Mouse (Mus musculus) megakaryocyte progenitor cell, adult 5-6 weeks (primary cell): ENCODE results near the gene Sox6. TPM values are rescaled to one million over a fixed set of nuclear protein-coding genes. Genes with fewer than 3 reads are reported as not detected.

ENCODE experiments used
- ATAC-seq: replicated peaks from 2 replicates; pipeline ENCODE4 v1.8.0; 2016; ENCODE audit warnings: mild to moderate bottlenecking, moderate TSS enrichment, inconsistent platforms; ENCODE audit not compliant: poor library complexity
- total RNA-seq, 2 experiments: library from RNA; stranded (forward) in 1 of 2; stranded (reverse) in 1 of 2; fragments of 157-497, 149-512 nt in 1 of 2; fragments of 200-1000 nt in 1 of 2; gene quantifications; 2 replicates each; pipeline versions ENCODE4 v1.2.3 to v1.2.4; 2015 to 2017

Sox6 gene
- total RNA-seq, 2 experiments from 2014 or later: 1.8 TPM

DNA sequence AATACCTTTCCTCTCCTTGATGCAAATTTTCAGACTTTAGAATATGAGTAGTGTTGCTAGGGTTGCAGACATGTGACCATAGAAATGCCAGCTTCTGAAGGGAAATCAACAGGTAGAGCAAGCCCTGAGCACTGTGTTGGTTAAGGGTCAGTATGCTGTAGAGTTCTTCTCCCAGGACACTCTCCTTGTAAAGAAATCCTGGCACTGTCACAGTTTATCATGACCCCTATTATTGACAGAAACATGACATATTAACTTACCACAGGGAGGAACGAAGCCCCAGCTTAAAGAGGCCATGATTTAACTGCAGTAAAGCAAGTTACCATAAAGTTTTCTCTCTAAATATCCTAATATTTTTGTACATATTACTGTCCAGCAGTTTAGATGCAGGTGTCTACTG is 462.2 kb downstream of the Sox6 start:
- ATAC-seq: no peak

- ATAC-seq: no peak
Observed at GRCm38 (mm10) chr7:115574834-115575233, 463.8 kb downstream of the Sox6 start.

DNA sequence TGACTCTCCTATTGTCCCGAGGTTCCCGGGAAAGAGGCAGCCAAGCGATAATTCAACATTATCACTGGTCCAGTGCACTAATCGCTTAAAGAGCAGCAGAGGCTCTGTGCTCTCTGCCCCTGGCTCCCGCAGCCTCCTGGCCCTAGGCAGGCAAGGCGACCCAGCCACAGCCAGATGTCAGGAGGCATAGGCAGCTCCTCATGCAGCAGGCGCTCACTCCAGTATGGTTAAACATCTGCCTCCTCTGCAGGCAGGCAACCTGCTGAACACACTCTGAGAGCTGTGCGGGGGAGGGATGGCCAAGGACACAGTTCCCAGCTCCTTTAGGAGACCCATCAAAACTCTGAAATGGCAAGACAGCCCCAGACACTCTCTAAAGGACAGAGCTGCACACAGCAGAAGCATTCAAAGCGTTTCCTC is 469.8 kb downstream of the Sox6 start:
- ATAC-seq: no peak

DNA sequence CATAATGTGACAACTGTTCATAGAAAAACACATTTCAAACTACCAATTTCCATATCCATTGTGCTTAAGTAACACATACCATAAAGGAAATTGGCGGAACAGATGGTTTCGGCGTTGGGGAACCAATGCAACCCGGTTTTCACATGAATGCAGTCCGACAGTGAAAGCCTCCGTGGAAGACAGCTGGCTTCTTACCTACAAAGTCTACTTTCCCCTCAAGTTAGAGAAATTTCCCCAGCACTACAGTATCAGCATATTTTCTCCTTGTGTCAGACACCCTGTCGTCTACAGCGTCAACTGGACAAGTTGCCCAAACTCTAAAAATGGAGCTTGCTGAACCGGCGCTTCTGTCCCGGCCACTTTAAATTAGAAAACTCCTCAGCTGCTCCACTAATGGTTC is 470.3 kb downstream of the Sox6 start:
- no peak for ATAC-seq

- peak; percentile 86 for ATAC-seq
Observed at GRCm38 (mm10) chr7:115566818-115567217, 471.8 kb downstream of the Sox6 start.

DNA sequence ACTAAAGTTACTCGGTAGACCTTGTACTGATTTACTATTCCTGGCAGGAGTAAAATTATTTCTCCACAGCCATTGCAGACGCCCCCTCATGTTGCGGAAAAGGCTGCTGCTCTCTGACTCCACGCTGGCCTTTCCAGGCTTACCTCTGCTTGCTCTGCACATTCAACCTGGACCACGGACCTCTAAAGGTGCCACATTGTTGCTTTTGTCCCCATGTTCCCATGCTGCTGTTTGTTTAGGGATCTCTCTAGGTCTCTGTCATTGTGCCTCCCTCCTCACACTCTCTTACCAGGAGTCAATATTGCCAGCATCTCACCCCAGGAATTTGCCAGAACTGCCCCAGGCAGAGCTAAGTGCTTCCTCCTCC is 473.6 kb downstream of the Sox6 start:
- no peak for ATAC-seq

DNA sequence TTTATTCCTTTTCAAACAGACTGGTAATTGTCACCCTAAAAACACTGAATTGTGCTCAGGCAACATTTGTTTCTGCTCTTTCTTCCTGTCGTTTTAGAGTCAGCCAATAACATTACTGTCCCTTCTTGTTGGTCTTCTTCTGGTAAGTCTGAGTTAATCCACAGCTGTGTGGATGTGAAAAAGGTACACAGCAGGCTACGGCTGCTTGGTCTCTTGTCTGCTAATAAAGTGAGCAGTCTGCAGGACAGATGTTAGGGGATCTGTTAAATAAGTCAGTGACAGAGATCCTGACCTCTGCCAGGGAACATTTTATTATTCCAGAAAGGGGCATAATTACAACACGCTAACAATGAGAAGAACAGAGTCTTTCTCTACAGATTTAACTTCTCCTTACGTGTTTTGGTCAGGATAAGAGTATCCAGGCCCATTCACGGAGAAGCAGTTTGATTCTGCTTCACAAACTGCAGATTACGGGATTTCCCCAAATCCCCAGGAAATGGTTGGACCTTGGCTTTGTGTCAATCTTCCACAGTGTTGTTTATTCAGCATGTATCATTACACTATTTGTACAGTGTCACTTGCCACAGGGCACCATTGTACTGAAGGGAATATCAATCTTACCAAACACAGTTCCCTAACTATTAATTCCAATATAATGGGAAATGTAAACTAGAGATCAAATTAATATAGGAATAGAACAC is 474.1 kb downstream of the Sox6 start:
- no peak for ATAC-seq

GRCm38 (mm10) chr7:115556677-115557076 is 481.9 kb downstream of the Sox6 start:
- ATAC-seq: peak; percentile 54; the same call in 1 of the 2 replicates

DNA sequence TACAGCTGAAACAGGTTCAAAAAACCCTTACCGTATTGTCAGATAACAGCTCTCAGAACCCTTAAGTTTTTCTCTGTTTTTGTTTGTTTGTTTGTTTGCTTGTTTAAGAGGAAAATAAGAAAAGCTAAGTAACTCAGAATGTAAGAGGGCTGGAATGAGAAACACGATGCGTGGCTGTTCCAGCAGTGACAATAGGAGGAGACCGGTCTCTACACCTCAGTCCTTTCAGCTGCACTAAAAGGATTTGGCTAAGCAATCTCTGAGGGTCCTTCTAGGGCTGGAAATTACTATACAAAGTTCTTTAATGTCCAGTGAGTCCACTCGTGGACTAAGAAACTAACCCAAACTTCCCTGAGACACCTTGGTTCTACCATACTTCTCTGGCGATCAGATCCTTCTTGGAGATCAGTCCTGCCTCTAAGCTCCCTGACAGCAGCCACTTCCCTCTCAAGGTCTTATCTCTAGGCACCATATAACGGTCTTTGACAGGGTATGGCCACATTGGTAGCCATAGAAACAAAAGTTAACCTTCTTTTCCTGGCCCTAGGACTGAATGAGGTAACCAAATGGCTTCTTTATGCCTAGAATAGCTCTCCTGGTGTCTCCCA is 488.3 kb downstream of the Sox6 start:
- ATAC-seq: peak; percentile 96

- 0 out of 2 replicates have a peak, but pooled peaks have one; percentile 3 for ATAC-seq
Observed at GRCm38 (mm10) chr7:115549670-115550069, 488.9 kb downstream of the Sox6 start.

- no peak for ATAC-seq
Observed at GRCm38 (mm10) chr7:115545585-115546374, 492.8 kb downstream of the Sox6 start.

GRCm38 (mm10) chr7:115543596-115543995 is 495.0 kb downstream of the Sox6 start:
- ATAC-seq: no peak

GRCm38 (mm10) chr7:115540261-115540660 is 498.3 kb downstream of the Sox6 start:
- ATAC-seq: peak; percentile 71

DNA sequence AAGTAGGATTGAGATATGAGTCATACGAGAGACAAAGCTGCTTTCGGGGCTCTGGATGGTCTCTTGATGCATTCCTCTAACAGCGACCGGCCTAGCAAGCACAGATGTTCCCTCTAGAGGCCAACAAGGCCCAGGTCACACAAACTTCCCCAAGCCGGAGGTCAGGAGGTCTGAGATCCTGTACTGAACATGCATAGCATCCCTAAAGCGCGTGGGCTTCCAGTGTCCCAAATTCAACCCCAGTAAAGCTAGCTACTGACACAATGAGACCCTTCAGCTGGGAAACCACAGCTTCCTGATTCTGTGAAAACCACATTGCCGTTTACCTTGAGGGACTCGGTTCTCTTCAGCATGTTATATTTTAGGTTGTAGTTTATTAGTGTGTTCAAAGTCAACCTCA is 499.6 kb downstream of the Sox6 start:
- ATAC-seq: peak; percentile 82

GRCm38 (mm10) chr7:115537636-115538035 is 501.0 kb downstream of the Sox6 start:
- no peak for ATAC-seq

DNA sequence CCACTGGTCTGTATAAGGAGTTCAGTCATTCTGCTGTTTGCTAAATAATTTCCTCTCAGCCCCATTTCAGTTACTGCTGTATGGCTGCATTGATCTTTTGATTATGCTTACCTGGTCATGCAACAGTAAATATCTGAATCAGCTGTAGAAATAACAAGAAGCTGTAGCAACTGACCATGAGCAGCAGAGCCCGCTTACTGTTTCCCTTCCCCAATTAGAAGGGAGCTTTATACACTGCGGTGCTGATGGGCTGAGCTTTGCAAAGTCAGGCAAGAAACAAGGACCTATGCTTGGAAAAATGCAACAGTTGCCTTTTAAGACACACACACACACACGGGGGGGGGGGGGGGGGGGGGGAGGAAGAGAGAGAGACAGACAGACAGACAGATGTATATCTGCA is 502.1 kb downstream of the Sox6 start:
- no peak for ATAC-seq

- no peak for ATAC-seq
Observed at GRCm38 (mm10) chr7:115531875-115532274, 506.7 kb downstream of the Sox6 start.

GRCm38 (mm10) chr7:115531217-115531616 is 507.4 kb downstream of the Sox6 start:
- ATAC-seq: peak; percentile 74

DNA sequence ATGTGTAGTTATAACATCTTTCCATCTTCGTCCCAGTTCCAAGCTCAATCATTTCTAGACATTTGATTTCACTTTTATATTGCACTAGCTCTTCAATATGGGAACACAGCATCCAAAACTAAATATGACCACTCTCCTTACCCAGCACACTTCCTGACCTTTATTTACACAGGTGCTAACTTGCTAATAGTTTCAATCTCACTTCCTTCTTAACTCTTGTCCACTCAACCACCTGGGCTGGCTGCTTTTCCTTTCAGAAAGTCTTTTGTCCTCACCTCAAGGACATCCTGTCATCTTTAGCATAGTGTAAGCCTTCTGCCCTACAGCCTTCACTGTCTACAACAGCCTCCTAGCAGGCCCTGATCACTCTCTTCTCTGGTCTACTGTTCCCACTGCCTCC is 520.9 kb downstream of the Sox6 start:
- no peak for ATAC-seq

GRCm38 (mm10) chr7:115513681-115514080 is 524.9 kb downstream of the Sox6 start:
- ATAC-seq: no peak

DNA sequence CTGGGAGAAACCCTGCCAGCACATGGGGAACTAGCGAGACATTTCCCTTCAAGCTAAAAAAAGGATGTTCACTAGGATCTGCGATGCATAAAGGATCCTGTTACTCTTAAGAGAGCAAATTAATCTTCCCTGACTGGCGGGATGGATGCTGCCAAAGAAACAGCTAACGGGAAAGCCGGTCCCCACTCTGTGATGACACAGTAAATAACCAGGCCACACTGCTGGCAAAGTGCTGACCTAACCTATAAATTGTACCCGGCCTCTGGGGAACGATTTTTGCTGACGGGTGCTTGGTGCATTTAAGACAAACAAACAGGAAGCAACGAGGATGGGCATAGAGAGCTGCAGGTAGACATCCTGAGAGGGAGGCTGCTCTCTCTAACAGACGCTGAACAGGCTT is 526.8 kb downstream of the Sox6 start:
- no peak for ATAC-seq

DNA sequence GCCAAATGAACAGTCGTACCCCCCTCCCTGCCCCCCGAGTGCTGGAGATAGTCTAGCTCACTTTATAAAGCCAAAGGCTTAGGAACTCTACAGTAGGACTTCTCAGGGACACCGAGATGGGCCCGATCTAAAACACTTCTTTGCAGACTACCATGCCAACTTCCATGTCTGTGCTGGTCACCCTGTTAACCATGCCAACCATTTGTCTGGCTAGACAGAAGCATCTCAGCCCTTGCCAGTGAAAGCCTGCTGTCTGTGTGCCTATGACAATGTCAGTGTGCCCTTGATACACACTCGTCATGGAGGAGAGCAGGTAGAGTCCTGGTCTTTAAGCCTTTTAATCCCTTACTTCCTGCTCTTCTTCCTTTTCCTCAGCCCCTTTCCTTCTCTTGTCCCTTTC is 527.5 kb downstream of the Sox6 start:
- no peak for ATAC-seq
